Comparison of ENCODE assay signal across 9 mouse cellular contexts in the genomic region with DNA sequence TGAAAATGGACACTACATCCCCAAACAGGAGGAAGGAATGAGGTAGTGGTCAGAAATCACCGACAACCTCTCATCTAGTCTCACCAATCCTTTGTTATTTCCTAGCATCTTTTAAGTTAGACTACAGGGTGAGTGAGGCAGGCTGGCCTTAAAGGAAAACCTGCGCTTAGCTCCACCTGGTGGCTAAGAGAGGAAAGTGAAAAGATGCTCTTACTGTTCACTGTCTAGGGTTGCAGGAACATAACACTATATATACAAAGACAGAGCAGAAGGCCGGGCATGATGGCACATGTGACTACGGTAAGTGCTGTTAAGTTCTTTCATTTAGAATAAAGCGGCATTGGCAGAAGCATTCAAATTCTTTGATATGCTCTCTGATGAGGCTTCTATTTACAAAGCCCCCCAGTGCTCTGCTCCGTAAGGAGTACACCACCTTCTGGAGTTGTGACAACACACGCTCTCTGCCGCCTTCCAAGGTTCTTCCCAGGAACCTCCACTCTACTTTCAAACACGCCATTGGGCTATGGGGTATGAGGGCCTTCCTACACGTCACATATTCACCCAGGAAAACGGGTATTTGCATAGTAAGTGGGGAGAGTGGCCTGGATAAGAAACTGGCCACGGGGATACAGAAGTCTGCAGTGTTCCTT. TPM values are rescaled to one million over a fixed set of nuclear protein-coding genes. Genes with fewer than 3 reads are reported as not detected.
DNase-seq lines count a peak whose midpoint lies in the region; ATAC-seq and TF ChIP-seq lines count a peak whose summit lies in the region.
"Had no signal": no experiment of that assay in that cellular context is flagged by ENCODE, and none has a peak within 500 bp of the region (broad histone marks: within the 10 kb centered on the region; RNA-seq: fewer than 3 reads in every experiment).

No protein-coding gene starts in this region.

- DNase-seq in gastrocnemius, postnatal 10 days = peak; percentile 18
- no peak for DNase-seq in gastrocnemius, adult 8-10 months (ENCODE audit: low spot score in 2 of 2)
- peak; percentile 86 for DNase-seq in brain, embryonic 14.5 days (ENCODE audit: low read depth)
- peak; percentile 54 to 62 for DNase-seq in left cerebral cortex, adult 18-20 months (ENCODE audit: low spot score in 2 of 2)
- DNase-seq in midbrain, embryonic 10.5 days (ENCODE audit: low spot score) = peak; percentile 24
- peak; percentile 73 for DNase-seq in splenic B cell, adult 2 months (ENCODE audit: low read depth, low spot score)

- H3K36me3 ChIP-seq in hindbrain, embryonic 16.5 days (ENCODE audit: control insufficient read depth, insufficient read depth, low read length) = peaks cover 5% of the 10 kb centered on the region
- peaks cover 43% of the 10 kb centered on the region for H3K36me3 ChIP-seq in midbrain, embryonic 10.5 days
- H3K36me3 ChIP-seq in splenic B cell, adult 2 months (ENCODE audit: control insufficient read depth, insufficient read depth, low read length, poor library complexity, severe bottlenecking) = peaks cover 15% of the 10 kb centered on the region

- H3K27ac ChIP-seq in embryonic fibroblast, embryonic 13.5 days (ENCODE audit: insufficient read depth, low read length) = no peak overlapping the region
- H3K27ac ChIP-seq in hindbrain, embryonic 16.5 days (ENCODE audit: low read depth, low read length) = no peak overlapping the region
- H3K27ac ChIP-seq in midbrain, embryonic 10.5 days (replicated peaks) = no peak overlapping the region
- H3K27ac ChIP-seq: liver, embryonic 15.5 days had no signal

- TF ChIP-seq CTCF in brain, embryonic 14.5 days (IDR thresholded peaks at IDR 0.05; ENCODE audit: borderline replicate concordance, extremely low read depth, insufficient read depth, insufficient read length) = peak; percentile 78; the same call in 1 of the 2 replicates
- TF ChIP-seq CTCF in embryonic fibroblast, embryonic 13.5 days (IDR thresholded peaks at IDR 0.05; ENCODE audit: borderline replicate concordance, insufficient read depth, low read length) = peak; percentile 50; the same call in 1 of the 2 replicates

- H3K9me3 ChIP-seq in hindbrain, embryonic 16.5 days (ENCODE audit: control insufficient read depth, low read length) = no peaks in the 10 kb centered on the region
- no peaks in the 10 kb centered on the region for H3K9me3 ChIP-seq in midbrain, embryonic 10.5 days (replicated peaks)
- H3K9me3 ChIP-seq: liver, embryonic 15.5 days had no signal

- no peak overlapping the region for H3K4me3 ChIP-seq in embryonic fibroblast, embryonic 13.5 days (ENCODE audit: insufficient read depth, low read length)
- no peak overlapping the region for H3K4me3 ChIP-seq in hindbrain, embryonic 16.5 days (ENCODE audit: low read length)
- H3K4me3 ChIP-seq in midbrain, embryonic 10.5 days = no peak overlapping the region
- H3K4me3 ChIP-seq: liver, embryonic 15.5 days had no signal

- WGBS in hindbrain, embryonic 16.5 days = 60% methylated on average over 12 of the region's 12 CpGs
- 65% methylated on average over 12 of the region's 12 CpGs for WGBS in midbrain, embryonic 10.5 days

- no peak for TF ChIP-seq POLR2A in brain, embryonic 14.5 days (IDR thresholded peaks at IDR 0.05; ENCODE audit: borderline replicate concordance, extremely low read depth, insufficient read depth, insufficient read length, poor library complexity, severe bottlenecking)
- no peak for TF ChIP-seq POLR2A in embryonic fibroblast, embryonic 13.5 days (IDR thresholded peaks at IDR 0.05; ENCODE audit: low read depth, low read length)

- H3K4me2 ChIP-seq in hindbrain, embryonic 16.5 days (ENCODE audit: low read length) = no peak overlapping the region
- H3K4me2 ChIP-seq: liver, embryonic 15.5 days had no signal

- no peak overlapping the region for H3K9ac ChIP-seq in hindbrain, embryonic 16.5 days (ENCODE audit: low read depth, low read length)
- H3K9ac ChIP-seq: liver, embryonic 15.5 days had no signal

- H3K4me1 ChIP-seq in embryonic fibroblast, embryonic 13.5 days (ENCODE audit: control insufficient read depth, insufficient read depth, low read length) = no peaks in the 10 kb centered on the region
- H3K4me1 ChIP-seq in hindbrain, embryonic 16.5 days (ENCODE audit: control insufficient read depth, insufficient read depth, low read depth, low read length) = no peaks in the 10 kb centered on the region
- H3K4me1 ChIP-seq in midbrain, embryonic 10.5 days = peaks cover 8% of the 10 kb centered on the region; the same call in 1 of the 2 replicates
- H3K4me1 ChIP-seq: liver, embryonic 15.5 days had no signal

- H3K27me3 ChIP-seq in hindbrain, embryonic 16.5 days (replicated peaks; ENCODE audit: control insufficient read depth, insufficient read depth, low read length) = no peaks in the 10 kb centered on the region
- no peaks in the 10 kb centered on the region for H3K27me3 ChIP-seq in midbrain, embryonic 10.5 days (ENCODE audit: low read depth, poor library complexity, severe bottlenecking)
- H3K27me3 ChIP-seq in splenic B cell, adult 2 months (ENCODE audit: control insufficient read depth, insufficient read depth, low read length, poor library complexity, severe bottlenecking) = no peaks in the 10 kb centered on the region
- H3K27me3 ChIP-seq: liver, embryonic 15.5 days had no signal

- ATAC-seq in hindbrain, embryonic 16.5 days = peak; percentile 87

RNA-seq across cellular contexts. Expression of a gene that starts 43.9 kb away (rescaled TPM):
- total RNA-seq in gastrocnemius, postnatal 10 days (2021) = 10 to 100 TPM; 42.1 to 43.5 TPM
- 10 to 100 TPM; 12.8 to 16.0 (median 14.7) TPM for total RNA-seq in gastrocnemius, adult 8-10 months (2022)
- polyA plus RNA-seq in brain, embryonic 14.5 days (2012; rRNA removed) = 58.9 and 60.9 TPM in 2 replicates
- 71.0 and 76.6 TPM in 2 replicates for polyA plus RNA-seq in embryonic fibroblast, embryonic 13.5 days (2011; ENCODE audit: insufficient read length, low read depth, missing spikeins)
- 75.6 and 79.5 TPM in 2 replicates for polyA plus RNA-seq in hindbrain, embryonic 16.5 days (2015; fragmentation: Nextera tagmentation; extraction: Ambion mirVana)
- 10 to 100 TPM; 43.1 to 54.8 TPM for total RNA-seq in left cerebral cortex, adult 18-20 months (2021)
- 90.8 and 95.5 TPM in 2 replicates for polyA plus RNA-seq in midbrain, embryonic 10.5 days (2016; fragmentation: Nextera tagmentation; extraction: Ambion mirVana)

Comparison
In these comparisons a context has a peak if more than half of its experiments do, and no peak if none do; other contexts are left out.
1. DNase-seq: peak in gastrocnemius, postnatal 10 days (single experiment), brain, embryonic 14.5 days (single experiment), left cerebral cortex, adult 18-20 months (2 of 2), midbrain, embryonic 10.5 days (single experiment) and splenic B cell, adult 2 months (single experiment); none in gastrocnemius, adult 8-10 months (0 of 2).